Mouse (Mus musculus): Measurements from ENCODE around the gene Ncstn. TPM values are rescaled to one million over a fixed set of nuclear protein-coding genes. Genes with fewer than 3 reads are reported as not detected.

The Ncstn gene
- polyA plus RNA-seq, 1 experiment from 2014 or later, result 95.3 TPM

DNA sequence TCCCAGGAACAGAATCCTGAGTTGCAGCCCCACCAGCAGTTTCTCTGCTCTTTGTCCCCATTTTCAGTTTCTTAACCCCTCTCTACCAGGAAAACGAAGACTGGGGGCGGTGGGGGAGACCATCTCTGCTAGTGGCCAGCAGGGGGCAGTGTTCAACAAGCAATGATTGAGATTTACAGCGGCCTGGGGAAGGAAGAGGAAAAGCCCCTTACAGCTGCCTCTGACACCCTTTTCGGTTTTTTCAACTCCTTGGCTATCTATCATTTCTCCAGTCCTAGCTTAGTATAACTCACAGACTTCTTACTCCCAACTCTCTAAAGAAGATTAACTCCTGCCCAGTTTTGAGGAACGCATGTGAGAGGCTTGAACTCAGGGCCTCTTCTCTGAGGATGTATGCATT, 35.7 kb downstream of the Ncstn start:
- Histone ChIP-seq H3K27ac (peak overlapping the region; percentile 83), H3K36me3 (replicated peaks) (no peaks in the 10 kb centered on the region), H3K4me3 (no peak overlapping the region; the same call in 1 of the 2 replicates), H3K9me3 (no peaks in the 10 kb centered on the region), H3K4me1 (peaks cover 38% of the 10 kb centered on the region), H3K27me3 (ENCODE audit: poor library complexity, severe bottlenecking) (peaks cover 18% of the 10 kb centered on the region)
- WGBS, result 10% methylated on average over 5 of the region's 5 CpGs
- DNase-seq (ENCODE audit: extremely low spot score, low spot score), result peak; percentile 84

DNA sequence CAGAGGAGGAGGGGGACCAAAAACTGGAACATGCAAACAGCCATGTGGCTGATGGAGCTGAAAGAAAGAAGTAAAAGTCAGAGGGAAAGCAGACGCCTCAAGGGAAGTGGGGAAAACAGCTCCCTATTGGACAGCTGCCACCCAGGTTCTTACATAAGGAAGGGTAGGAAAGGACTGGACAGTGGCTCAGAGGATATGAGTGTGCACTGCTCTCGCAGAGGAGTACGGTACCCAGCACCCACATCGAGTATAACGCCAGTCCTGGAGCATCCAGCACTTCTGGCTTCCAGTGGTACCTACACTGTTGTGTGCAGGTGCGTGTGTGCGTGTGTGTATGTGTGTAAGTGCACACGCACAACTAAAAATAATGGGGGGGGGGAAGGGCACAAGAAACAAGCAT, 36.2 kb downstream of the Ncstn start:
- Histone ChIP-seq H3K36me3 (replicated peaks) (no peaks in the 10 kb centered on the region), H3K4me1 (peaks cover 38% of the 10 kb centered on the region), H3K27me3 (ENCODE audit: poor library complexity, severe bottlenecking) (peaks cover 13% of the 10 kb centered on the region; the same call in 1 of the 2 replicates), H3K27ac (peak overlapping the region; percentile 58; the same call in 1 of the 2 replicates), H3K4me3 (no peak overlapping the region), H3K9me3 (no peaks in the 10 kb centered on the region)
- WGBS, result 75% methylated on average over 8 of the region's 8 CpGs
- DNase-seq (ENCODE audit: extremely low spot score, low spot score), result no peak

DNA sequence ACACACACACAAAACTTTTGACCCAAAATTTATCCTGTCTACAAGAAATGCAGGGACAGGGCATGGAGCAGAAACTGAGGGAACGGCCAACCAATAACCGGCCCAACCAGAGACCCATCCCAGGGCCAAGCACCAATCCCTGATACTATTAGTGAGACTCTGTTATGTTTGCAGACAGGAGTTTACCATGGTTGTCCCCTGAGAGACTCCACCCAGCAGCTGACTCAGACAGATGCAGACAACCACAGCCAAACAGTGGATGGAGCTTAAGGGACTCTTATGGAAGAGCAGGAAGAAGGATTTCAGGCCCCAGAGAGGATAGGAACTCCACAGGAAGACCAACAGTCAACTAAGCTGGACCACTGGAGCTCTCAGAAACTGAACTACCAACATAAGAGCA, 52.7 kb downstream of the Ncstn start:
- H3K4me1 ChIP-seq, result peaks cover 43% of the 10 kb centered on the region
- no peaks in the 10 kb centered on the region for H3K36me3 ChIP-seq (replicated peaks)
- no peak for DNase-seq (ENCODE audit: extremely low spot score, low spot score)
- H3K27me3 ChIP-seq (ENCODE audit: poor library complexity, severe bottlenecking), result no peaks in the 10 kb centered on the region
- no peaks in the 10 kb centered on the region for H3K9me3 ChIP-seq
- H3K4me3 ChIP-seq, result no peak overlapping the region
- no peak overlapping the region for H3K27ac ChIP-seq
- WGBS, result 88% methylated on average over 2 of the region's 2 CpGs

DNA sequence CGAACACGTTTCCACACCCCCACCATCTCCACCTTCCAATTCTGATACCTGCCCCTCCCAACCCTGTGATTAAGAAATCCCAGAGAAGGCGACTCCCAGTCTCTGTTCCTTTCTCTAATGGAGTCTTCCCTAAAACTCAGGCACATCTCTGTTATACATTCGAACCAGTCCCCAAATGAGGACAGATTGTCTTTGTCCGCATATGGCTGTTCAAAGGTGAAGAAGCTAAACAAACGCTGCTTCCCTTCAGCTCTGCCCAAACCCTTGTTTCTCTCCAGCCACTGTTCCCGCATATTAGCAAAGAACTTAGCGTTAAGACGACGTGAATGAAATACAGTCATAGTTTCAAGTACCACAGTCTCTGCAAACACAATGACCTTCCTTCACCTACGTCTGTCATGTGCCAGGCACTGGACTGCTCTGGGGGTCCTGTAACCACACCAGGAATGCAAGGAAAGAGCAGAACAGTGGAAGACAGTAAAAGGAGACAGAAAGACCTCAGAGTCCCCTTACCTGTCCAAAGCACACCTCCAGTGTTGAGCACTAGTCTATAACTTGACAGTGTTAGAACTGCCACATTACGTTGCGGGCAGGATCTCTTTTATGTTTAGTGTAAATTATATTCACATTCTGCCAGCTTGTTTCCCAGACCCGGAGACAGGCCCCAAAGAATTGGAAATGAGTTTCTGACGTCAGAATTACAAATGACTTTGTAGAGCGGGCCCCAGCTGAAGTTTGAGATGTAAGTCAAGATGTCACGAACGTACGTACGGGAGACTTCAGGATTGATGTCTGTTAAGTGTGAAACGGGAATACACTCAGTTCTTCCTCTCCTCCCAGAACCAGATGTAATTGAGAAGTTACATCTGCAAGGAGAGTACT, 54.0 kb downstream of the Ncstn start, which contains the start of gene Vangl2:
Vangl2 (minus strand) TSS at position 51 of the 882 bp plus-strand sequence.
- peaks cover 55% of the 10 kb centered on the region for H3K4me1 ChIP-seq
- DNase-seq (ENCODE audit: extremely low spot score, low spot score), result no peak
- peaks cover 5% of the 10 kb centered on the region for H3K36me3 ChIP-seq (replicated peaks)
- H3K9me3 ChIP-seq, result no peaks in the 10 kb centered on the region
- WGBS, result 52% methylated on average over 21 of the region's 21 CpGs
- H3K27ac ChIP-seq, result peak within 1 kb of the TSS; percentile 100
- H3K4me3 ChIP-seq, result peak within 1 kb of the TSS; percentile 94
- no peaks in the 10 kb centered on the region for H3K27me3 ChIP-seq (ENCODE audit: poor library complexity, severe bottlenecking)

DNA sequence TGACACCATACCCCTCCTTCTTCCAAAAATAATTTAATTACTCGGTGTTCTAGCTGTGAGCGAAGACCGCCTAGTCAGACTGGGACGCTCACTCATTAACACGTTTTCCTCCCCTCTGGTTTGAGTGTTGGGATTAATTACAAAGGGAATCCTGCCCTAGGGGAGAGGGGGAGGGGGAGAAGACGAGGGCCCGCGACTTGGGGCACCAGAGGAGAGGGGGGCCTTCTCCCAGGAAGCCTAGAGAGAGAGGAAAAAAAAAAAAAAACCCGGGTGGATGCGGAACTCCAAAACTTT, 54.8 kb downstream of the Ncstn start:
- 6% methylated on average over 10 of the region's 10 CpGs for WGBS
- H3K4me1 ChIP-seq, result peaks cover 64% of the 10 kb centered on the region

DNA sequence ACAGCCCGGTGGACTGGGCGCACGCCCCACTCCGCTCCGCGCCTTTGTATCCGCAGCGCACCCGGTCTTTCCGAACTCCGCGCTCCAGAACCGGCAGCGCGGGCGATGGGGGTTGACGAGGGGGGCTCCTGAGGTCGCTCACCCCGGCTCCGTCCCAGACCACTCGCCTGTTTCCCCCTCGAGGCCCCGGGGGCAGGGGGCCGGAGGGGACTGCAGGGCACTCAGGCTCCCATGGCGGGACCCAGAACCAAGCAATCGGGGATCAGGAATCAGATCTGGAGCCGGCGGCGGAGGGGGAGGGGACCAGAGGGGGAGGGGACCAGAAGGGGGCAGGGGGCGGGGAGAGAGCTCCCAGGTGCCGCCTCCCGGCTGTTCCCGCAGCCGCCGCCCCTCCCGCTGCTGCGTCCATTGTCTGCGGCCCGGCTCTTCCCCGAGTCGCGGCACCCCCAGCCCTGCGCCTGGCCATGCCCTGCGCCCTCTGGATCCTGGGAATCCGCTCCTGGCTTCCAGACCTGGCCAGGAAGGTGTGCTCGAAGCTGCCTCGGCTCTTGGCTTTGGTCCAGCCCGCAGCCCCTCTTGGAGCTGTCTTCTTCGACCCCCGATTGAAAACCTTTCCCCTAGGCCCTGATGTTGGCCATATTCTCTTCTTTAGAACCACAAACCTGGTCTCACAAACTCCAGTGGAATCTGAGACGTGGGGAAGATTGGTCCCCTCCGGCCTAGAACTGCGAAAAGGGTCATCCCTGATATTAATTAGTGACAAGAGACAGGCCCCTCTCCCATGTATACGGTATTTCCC, 55.4 kb downstream of the Ncstn start:
- DNase-seq (ENCODE audit: extremely low spot score, low spot score), result peak; percentile 92
- Histone ChIP-seq H3K36me3 (replicated peaks) (peaks cover 15% of the 10 kb centered on the region), H3K9me3 (no peaks in the 10 kb centered on the region), H3K27me3 (ENCODE audit: poor library complexity, severe bottlenecking) (no peaks in the 10 kb centered on the region), H3K4me1 (peaks cover 70% of the 10 kb centered on the region), H3K4me3 (peak overlapping the region; percentile 94), H3K27ac (peak overlapping the region; percentile 100)
- under 1% methylated on average over 53 of the region's 54 CpGs for WGBS

More for the DNA sequence above, 54.8 kb downstream of the Ncstn start:
- H3K9me3 ChIP-seq, result no peaks in the 10 kb centered on the region
- no peaks in the 10 kb centered on the region for H3K27me3 ChIP-seq (ENCODE audit: poor library complexity, severe bottlenecking)
- peak overlapping the region; percentile 94 for H3K4me3 ChIP-seq
- H3K36me3 ChIP-seq (replicated peaks), result peaks cover 10% of the 10 kb centered on the region
- peak overlapping the region; percentile 100 for H3K27ac ChIP-seq
- peak; percentile 55 for DNase-seq (ENCODE audit: extremely low spot score, low spot score)

DNA sequence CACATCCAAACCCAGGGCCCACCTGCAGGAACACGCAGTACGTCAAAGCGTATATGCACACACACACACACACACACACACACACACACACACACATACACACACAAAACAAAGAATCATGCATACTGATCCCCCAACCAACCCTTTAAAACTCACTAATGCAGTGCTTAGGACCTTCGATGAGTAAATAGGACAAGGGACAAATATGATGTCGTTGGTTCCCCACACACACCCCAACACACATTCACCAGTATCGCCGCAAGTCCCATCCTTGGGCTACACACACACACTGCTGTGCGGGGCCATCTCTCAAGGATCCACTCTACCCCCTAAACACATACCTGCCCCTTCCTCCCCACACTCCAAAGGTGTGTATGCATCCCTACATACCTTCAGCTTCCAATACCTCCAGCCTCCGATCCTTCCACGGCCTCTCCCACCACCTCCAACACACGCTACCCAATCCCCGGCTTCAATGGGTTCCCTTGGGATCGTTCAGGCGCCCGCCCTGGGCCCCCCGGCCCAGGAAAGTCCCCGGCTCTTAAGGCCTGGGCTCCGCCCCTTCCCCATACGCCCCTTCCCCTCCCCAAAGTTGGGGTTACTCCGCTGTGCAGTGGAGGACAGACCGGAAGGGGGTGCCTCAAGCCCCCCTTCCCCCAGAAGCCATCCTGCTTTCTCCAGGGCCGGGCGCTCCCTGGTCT, 56.2 kb downstream of the Ncstn start:
- 2% methylated on average over 23 of the region's 23 CpGs for WGBS
- H3K27me3 ChIP-seq (ENCODE audit: poor library complexity, severe bottlenecking), result no peaks in the 10 kb centered on the region
- H3K27ac ChIP-seq, result peak overlapping the region; percentile 100
- H3K36me3 ChIP-seq (replicated peaks), result peaks cover 24% of the 10 kb centered on the region
- H3K9me3 ChIP-seq, result no peaks in the 10 kb centered on the region
- DNase-seq (ENCODE audit: extremely low spot score, low spot score), result peak; percentile 60
- H3K4me3 ChIP-seq, result peak overlapping the region; percentile 94
- peaks cover 78% of the 10 kb centered on the region for H3K4me1 ChIP-seq

DNA sequence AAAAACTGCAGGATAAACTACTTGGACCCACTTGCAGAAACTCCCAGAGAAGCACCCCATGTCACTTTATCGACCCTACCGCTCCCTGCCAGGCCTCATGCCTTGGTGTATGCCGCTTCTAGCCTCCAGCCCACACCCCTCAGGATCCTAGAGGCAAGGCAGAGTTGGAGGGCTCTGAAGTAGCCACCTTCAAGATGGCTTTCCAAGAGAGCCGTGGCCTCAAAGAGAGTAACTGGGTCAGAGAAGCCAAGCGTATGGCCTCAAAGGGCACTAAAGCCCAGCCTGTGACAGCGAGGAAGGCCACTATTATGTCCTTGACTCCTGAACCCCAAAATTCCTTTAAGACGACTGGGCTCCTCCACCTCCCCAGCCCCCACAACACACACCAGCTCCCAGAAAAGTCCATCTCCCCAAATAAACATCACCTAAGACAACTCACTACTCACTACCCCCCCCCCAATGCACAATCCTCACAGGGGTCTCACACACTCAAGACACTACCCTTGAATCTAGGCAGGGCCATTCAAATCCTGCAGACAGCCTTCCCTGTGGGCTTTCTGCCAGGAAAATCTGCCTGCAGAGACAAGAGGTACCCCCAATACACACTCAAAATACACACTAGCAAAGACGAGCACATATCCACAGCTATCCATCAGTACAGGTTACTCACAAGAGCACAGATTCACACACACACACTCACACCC, 57.2 kb downstream of the Ncstn start:
- 30% methylated on average over 8 of the region's 8 CpGs for WGBS
- Histone ChIP-seq H3K9me3 (no peaks in the 10 kb centered on the region), H3K4me3 (peak overlapping the region; percentile 94), H3K36me3 (replicated peaks) (peaks cover 31% of the 10 kb centered on the region), H3K27ac (peak overlapping the region; percentile 100), H3K4me1 (peaks cover 88% of the 10 kb centered on the region), H3K27me3 (ENCODE audit: poor library complexity, severe bottlenecking) (no peaks in the 10 kb centered on the region)
- no peak for DNase-seq (ENCODE audit: extremely low spot score, low spot score)

DNA sequence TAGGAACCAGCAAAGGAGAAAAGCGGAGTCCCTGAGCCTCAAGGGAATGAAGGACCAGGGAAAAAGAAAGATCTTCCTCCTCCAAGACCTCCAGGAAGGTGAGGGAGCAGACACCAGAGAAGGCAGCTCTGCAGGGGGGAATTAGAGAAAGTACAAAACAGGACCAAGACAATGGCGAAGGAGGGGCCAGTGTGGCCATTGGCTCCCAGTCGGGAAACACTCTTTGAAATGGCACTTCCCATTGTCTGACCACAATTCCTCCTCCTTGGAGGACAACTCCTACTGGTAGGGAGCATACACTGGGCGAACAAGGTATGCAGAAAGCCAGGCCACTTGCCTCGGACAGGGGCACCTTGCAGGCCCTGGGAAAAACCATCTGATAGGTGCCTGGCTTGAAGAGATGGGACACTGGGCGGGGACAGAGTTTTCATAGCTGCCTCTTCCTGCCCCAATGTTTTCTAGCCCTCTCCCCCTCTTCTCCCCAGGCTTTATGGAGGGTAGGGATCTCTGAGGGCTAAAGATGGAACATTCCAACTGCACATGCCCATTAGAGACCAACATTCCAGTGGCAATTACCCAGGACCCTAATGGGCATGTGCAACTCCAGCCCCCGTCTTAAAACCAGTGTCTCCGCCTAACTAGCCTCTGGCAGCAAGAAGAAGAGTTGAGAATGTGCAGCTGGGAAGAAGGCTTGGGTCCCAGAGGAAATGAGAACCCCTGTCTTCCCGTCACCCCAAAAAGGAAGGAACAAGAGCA, 58.3 kb downstream of the Ncstn start:
- H3K36me3 ChIP-seq (replicated peaks), result peaks cover 41% of the 10 kb centered on the region
- H3K27me3 ChIP-seq (ENCODE audit: poor library complexity, severe bottlenecking), result no peaks in the 10 kb centered on the region
- H3K27ac ChIP-seq, result peak overlapping the region; percentile 100
- H3K4me3 ChIP-seq, result peak overlapping the region; percentile 94
- H3K4me1 ChIP-seq, result peaks cover 92% of the 10 kb centered on the region
- 20% methylated on average over 9 of the region's 9 CpGs for WGBS
- no peak for DNase-seq (ENCODE audit: extremely low spot score, low spot score)
- H3K9me3 ChIP-seq, result no peaks in the 10 kb centered on the region

DNA sequence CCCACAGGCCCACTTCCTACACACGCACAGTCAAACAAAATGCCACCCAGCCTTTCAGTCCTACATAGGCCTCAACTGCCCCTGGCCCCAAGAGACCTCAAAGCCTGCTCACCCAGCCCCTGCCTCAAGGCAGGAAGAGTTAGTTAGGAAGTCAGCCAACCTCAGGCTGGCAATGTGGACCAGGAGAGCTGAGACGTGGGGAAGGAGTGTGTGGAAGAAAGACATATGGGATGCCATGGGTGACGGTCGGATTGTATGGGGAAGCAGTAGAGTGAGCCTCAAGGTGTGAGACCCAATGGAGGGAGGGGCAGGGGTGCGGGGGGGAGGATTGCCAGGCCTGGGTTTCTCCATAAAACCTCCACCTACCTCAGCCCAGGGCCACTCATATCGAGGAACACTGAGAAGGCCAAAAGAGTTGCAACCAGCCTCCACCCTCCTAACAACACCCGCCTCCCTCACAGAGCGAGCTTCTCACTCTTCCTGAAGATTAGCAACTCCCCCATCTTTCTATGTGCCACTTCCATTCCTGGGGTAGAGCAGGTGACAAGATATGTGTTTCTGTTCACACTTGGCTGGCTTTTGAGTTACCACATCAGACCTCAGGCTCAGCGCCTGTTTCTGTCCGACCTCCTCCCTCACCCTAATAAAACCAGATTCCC, 62.6 kb downstream of the Ncstn start:
- Histone ChIP-seq H3K4me1 (peaks cover 99% of the 10 kb centered on the region), H3K27me3 (ENCODE audit: poor library complexity, severe bottlenecking) (no peaks in the 10 kb centered on the region), H3K9me3 (no peaks in the 10 kb centered on the region), H3K36me3 (replicated peaks) (peaks cover 55% of the 10 kb centered on the region), H3K27ac (peak overlapping the region; percentile 95), H3K4me3 (peak overlapping the region; percentile 16; the same call in 1 of the 2 replicates)
- 84% methylated on average over 10 of the region's 10 CpGs for WGBS
- no peak for DNase-seq (ENCODE audit: extremely low spot score, low spot score)

DNA sequence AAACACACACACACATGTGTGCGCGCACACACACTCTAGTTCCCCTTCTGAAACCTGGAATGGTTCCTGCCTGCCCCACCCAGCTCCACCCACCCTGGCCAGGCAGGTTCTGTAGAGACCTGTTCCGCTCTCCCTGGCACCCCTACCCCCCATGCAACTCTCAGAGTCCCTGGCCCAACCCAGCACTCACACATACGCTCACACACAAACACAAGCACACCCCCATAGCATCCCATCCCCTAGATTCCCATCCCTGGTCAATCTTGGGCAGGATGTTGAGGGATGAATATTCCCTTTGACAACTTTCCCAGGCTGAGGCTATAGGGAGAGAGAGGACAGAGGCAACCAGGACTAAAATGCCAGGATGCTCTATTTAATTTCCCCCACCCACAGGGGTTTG, 63.3 kb downstream of the Ncstn start:
- Histone ChIP-seq H3K27ac (peak overlapping the region; percentile 95), H3K27me3 (ENCODE audit: poor library complexity, severe bottlenecking) (no peaks in the 10 kb centered on the region), H3K4me3 (peak overlapping the region; percentile 16; the same call in 1 of the 2 replicates), H3K4me1 (peaks cover 99% of the 10 kb centered on the region), H3K9me3 (no peaks in the 10 kb centered on the region), H3K36me3 (replicated peaks) (peaks cover 61% of the 10 kb centered on the region)
- no peak for DNase-seq (ENCODE audit: extremely low spot score, low spot score)
- WGBS, result 94% methylated on average over 4 of the region's 4 CpGs

All from forebrain, embryonic 10.5 days (tissue).